Mouse (Mus musculus): ENCODE data around the gene Lonp2. TPM values are rescaled to one million over a fixed set of nuclear protein-coding genes. Genes with fewer than 3 reads are reported as not detected.
A peak's percentile ranks its signal among the peaks of the same experiment; 100 is the strongest.

Gene Lonp2
- polyA plus RNA-seq, 1 experiment from 2014 or later = 53.0 TPM

DNA sequence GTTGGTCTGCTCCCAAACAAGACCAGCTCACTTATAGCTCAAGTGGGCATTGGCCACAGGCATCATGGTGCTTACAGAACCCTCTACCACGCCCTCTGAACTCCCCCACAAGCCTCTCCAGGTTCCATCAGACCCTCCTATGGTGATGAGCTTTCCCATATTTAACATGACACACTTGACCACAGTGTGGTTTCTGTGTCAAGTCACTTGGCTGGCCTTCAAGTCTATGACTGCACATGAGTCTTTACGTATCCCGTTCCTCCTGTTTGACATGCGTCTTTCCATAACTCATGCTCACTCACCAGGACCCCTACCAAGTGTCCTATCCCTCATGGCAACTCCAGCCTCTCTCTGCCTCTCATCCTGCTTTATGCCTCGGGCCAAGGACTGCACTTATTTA is 28.2 kb upstream of the Lonp2 start:
- no peaks in the 10 kb centered on the region for H3K27me3 ChIP-seq (ENCODE audit: low read depth, poor library complexity, severe bottlenecking)
- DNase-seq (ENCODE audit: low spot score) = no peak
- no peak overlapping the region for H3K27ac ChIP-seq
- H3K9me3 ChIP-seq (replicated peaks) = no peaks in the 10 kb centered on the region
- no peak overlapping the region for H3K4me3 ChIP-seq
- H3K4me1 ChIP-seq = no peaks in the 10 kb centered on the region
- no peaks in the 10 kb centered on the region for H3K36me3 ChIP-seq
- 81% methylated on average over 5 of the region's 5 CpGs for WGBS

DNA sequence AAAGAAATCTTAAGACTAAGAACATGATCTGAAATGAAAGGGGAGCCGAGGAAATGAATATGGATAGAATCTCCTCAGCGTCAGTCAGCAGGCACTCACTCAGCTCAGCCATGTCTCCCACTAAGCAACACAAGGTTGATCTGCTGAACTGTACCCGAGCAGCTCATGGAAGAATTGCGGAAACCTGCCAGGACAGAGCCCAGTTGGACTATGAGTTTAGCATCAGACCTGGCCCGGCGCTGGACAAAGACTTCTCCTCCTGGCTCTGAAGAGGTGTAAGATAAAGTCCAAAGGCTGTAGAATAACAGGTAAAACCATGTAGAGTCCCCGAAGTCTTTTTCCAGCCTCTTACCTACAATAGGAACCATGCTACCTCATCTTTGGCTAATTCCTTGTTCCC is 26.2 kb upstream of the Lonp2 start:
- Histone ChIP-seq H3K4me1 (no peaks in the 10 kb centered on the region), H3K27me3 (ENCODE audit: low read depth, poor library complexity, severe bottlenecking) (no peaks in the 10 kb centered on the region), H3K4me3 (no peak overlapping the region), H3K9me3 (replicated peaks) (no peaks in the 10 kb centered on the region), H3K36me3 (no peaks in the 10 kb centered on the region), H3K27ac (no peak overlapping the region)
- DNase-seq (ENCODE audit: low spot score) = peak; percentile 21
- 92% methylated on average over 7 of the region's 7 CpGs for WGBS

DNA sequence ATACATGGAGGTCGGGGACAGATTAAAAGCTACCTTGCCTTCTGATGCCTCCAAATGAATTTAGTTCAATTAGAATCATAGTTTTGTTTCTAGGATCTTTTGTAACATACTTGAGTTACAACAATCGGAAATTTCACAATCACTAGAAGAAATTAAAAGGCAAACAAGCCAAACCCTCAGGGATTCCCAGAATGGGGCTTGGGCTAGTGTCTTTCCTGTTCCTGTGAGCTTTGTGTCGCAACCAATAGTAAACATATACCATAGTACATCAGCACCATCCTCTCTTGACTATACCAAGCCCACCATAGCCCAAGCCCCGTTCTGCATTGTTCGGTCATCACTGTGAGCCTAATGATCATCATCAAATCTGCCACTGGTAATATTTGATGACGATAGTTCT is 24.5 kb upstream of the Lonp2 start:
- WGBS = 91% methylated on average over 6 of the region's 6 CpGs
- H3K4me1 ChIP-seq = no peaks in the 10 kb centered on the region
- H3K9me3 ChIP-seq (replicated peaks) = no peaks in the 10 kb centered on the region
- no peak overlapping the region for H3K4me3 ChIP-seq
- no peaks in the 10 kb centered on the region for H3K27me3 ChIP-seq (ENCODE audit: low read depth, poor library complexity, severe bottlenecking)
- H3K36me3 ChIP-seq = no peaks in the 10 kb centered on the region
- DNase-seq (ENCODE audit: low spot score) = no peak
- H3K27ac ChIP-seq = no peak overlapping the region

DNA sequence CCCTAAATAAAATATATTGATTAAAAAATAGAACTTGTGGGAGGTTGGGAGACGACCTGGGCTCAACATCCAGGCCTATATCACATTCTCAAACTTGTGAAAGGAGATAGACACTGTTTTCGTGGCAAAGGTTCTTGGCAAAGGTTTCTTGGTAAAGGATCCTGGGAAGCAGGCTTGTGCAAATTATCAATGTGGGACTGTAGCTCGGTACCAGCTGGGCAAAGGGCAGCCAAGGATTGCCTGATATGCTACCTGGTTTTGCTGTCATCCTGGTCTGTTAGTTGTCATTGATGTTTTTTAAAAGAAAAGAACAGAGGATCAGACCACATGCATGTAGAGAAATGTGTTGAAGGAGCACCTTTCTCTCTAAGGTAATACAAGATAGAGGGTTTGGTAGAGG is 23.5 kb upstream of the Lonp2 start:
- no peak for DNase-seq (ENCODE audit: low spot score)
- no peaks in the 10 kb centered on the region for H3K36me3 ChIP-seq
- 87% methylated on average over 3 of the region's 3 CpGs for WGBS

DNA sequence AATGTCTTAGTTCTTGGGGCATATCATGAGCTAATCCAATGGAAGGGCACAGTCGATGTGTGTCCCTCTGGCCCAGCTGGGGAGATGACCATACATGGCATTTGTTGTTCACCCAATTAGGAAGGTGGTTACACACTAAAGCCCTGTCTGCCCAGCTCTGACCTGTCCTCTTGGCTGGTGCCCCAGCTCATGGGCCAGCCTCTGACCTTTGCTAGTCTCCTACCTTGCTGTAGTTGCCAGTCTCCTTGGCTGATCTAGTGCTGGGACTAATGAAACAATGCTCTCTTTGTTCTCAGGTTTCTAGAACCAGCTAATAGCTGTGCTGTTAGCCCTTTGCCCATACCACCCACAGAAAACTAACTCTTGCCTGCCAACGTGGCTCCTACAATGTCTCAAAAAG is 20.7 kb upstream of the Lonp2 start:
- Histone ChIP-seq H3K4me1 (no peaks in the 10 kb centered on the region), H3K9me3 (replicated peaks) (no peaks in the 10 kb centered on the region), H3K27ac (no peak overlapping the region), H3K4me3 (no peak overlapping the region), H3K27me3 (ENCODE audit: low read depth, poor library complexity, severe bottlenecking) (no peaks in the 10 kb centered on the region), H3K36me3 (no peaks in the 10 kb centered on the region)
- 58% methylated on average over 2 of the region's 2 CpGs for WGBS
- DNase-seq (ENCODE audit: low spot score) = no peak

More for the DNA sequence above, 23.5 kb upstream of the Lonp2 start:
- Histone ChIP-seq H3K4me3 (no peak overlapping the region), H3K9me3 (replicated peaks) (no peaks in the 10 kb centered on the region), H3K4me1 (no peaks in the 10 kb centered on the region), H3K27ac (no peak overlapping the region), H3K27me3 (ENCODE audit: low read depth, poor library complexity, severe bottlenecking) (no peaks in the 10 kb centered on the region)

DNA sequence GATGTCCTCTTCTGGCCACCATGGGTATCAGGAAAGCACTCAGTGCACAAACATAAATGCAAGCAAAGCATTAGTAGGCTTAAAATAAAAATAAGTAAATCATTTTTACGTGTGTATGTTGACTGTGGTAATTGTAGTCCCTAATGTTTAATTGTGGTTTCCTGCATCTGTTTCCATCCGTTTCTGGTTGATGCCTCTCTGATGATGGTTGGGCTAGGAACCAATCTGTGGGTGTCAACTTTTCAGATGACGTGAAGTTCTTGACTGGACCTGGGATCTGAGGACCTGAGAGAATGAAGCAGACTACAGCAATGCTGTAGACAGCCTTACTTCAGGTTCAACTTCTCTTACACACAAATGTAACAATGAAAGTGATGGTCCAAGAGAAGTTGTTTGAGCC is 19.2 kb upstream of the Lonp2 start:
- 81% methylated on average over 3 of the region's 3 CpGs for WGBS
- no peaks in the 10 kb centered on the region for H3K4me1 ChIP-seq
- H3K4me3 ChIP-seq = no peak overlapping the region
- no peaks in the 10 kb centered on the region for H3K36me3 ChIP-seq
- no peaks in the 10 kb centered on the region for H3K27me3 ChIP-seq (ENCODE audit: low read depth, poor library complexity, severe bottlenecking)
- no peak for DNase-seq (ENCODE audit: low spot score)
- no peak overlapping the region for H3K27ac ChIP-seq
- H3K9me3 ChIP-seq (replicated peaks) = no peaks in the 10 kb centered on the region

DNA sequence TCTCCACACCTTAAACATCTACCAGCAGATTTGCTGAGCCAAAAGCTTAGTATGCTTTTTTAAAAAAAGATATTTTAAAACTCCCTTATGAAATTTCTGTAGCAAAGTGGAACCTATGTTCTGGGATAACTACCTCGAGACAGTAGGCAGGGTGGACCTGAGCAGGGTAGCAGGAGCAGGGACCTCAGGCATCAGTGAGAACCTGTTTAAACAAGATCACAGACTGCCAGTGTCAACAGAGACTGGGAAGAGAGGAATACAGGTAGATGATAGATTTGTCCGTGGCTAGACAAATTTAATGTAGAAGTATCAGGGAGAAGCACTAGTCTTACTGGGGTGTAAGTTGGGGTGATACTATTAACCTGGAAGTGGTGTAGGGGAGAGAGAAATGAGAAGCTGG is 10.0 kb upstream of the Lonp2 start:
- Histone ChIP-seq H3K36me3 (no peaks in the 10 kb centered on the region), H3K9me3 (replicated peaks) (no peaks in the 10 kb centered on the region), H3K27ac (no peak overlapping the region), H3K4me1 (no peaks in the 10 kb centered on the region), H3K27me3 (ENCODE audit: low read depth, poor library complexity, severe bottlenecking) (no peaks in the 10 kb centered on the region), H3K4me3 (no peak overlapping the region)
- DNase-seq (ENCODE audit: low spot score) = no peak
- WGBS = 90% methylated on average over 2 of the region's 2 CpGs

DNA sequence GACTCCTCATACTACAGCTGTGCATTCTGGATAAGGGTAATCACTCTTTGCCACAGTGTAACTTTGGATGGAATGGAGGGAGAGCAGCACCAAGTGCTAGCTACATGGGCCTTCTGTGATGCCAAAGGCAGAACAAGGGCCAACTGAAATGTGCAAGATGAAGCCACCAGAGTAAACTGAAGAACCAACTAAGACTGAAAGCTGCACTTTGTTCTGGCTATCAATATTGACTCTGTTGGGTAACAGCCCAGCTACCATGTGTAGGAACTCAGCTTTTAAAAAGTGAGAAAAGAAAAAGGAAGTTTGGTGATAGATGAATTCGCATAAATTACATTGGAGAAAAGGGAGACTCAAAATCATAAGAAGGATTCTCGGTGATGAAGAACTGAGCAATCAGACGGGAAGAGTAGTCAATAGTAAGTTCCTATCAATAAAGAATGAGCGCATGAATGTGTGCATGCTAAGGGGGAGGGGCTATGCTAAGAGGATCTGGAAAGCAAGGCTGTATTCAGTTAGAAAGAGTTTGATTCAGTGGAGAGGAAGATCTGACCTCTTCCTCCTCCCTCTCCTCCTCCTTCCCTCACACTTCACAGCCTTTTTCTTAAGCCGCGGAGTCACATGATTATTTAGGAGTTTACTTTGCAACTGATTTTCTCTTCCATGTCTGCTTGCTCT is 8.6 kb upstream of the Lonp2 start:
- no peak overlapping the region for H3K4me3 ChIP-seq
- H3K27ac ChIP-seq = no peak overlapping the region
- H3K27me3 ChIP-seq (ENCODE audit: low read depth, poor library complexity, severe bottlenecking) = no peaks in the 10 kb centered on the region
- H3K9me3 ChIP-seq (replicated peaks) = no peaks in the 10 kb centered on the region
- no peaks in the 10 kb centered on the region for H3K36me3 ChIP-seq
- no peaks in the 10 kb centered on the region for H3K4me1 ChIP-seq
- WGBS = 91% methylated on average over 6 of the region's 6 CpGs
- no peak for DNase-seq (ENCODE audit: low spot score)

DNA sequence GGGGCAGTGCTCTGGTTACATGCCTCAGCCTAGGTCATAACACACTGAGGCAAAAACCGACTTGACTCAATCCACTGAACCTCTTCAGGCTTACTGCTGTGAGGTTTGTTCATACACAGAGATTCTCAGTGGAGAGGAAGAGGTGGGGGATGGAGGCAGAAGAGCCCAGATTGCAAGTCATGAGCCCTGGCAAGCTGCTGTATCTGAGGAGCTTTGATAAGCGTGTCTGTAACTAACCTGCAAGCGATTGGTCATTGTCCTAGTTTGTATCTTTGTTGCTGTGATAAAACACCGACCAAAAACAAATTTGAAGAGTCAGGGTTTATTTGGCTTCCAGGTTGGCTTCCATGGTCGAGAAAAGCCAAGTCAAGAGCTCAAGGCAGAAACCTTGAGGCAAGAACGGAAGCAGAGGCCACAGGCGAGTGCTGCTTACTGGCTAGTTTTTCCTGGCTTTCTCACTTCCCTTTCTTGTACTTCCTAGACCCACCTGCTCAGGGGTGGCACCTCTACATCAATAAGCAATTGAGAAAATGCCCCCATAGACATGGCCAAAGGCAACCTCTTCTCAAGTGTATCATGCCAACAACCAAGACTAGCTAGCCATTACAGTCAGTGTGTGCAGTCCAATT is 6.0 kb upstream of the Lonp2 start:
- no peak for DNase-seq (ENCODE audit: low spot score)

DNA sequence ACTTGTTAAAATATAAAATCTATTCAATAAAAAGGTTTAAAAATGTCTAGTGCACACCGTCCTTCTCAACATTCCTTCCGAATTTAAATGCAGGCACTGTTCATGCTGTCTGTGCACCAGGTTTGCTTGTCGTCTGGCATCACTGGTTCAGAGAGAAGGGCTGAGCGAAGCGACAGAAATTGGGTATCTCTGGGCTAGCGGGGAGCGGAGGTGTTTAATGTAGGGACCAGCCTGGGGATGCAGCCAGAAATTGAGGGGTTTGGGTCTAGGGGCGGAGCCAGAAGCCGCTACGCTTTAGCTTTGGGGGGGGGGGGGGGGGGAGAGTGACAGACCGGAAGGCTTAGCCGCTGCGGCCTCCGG is 312 bp upstream of the Lonp2 start:
- 3% methylated on average over 14 of the region's 14 CpGs for WGBS
- peaks cover 8% of the 10 kb centered on the region for H3K4me1 ChIP-seq

More for the DNA sequence above, 6.0 kb upstream of the Lonp2 start:
- Histone ChIP-seq H3K36me3 (no peaks in the 10 kb centered on the region), H3K4me1 (no peaks in the 10 kb centered on the region), H3K27me3 (ENCODE audit: low read depth, poor library complexity, severe bottlenecking) (no peaks in the 10 kb centered on the region), H3K4me3 (no peak overlapping the region), H3K9me3 (replicated peaks) (no peaks in the 10 kb centered on the region), H3K27ac (no peak overlapping the region)
- WGBS = 80% methylated on average over 7 of the region's 7 CpGs

DNA sequence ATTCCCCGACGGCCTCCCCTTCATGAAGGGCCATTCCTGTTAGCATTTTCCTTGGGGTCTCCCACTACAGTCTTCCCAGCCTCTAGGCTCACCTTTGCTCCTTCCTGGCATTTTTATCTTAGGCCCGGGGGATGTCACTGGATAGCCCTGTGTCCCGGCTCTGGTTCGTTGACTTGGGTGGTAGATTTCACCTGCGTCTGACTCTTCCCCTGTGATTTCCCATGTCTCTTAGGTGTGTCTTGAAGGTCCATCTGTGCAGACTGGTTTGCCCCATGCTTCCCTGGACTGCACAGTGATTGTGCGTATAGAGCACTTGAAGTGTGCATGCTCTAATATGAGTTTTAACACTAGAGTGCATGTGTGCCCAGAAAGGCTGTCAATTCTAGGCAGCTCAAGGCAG is 1.1 kb downstream of the Lonp2 start:
- WGBS = 56% methylated on average over 7 of the region's 7 CpGs
- Histone ChIP-seq H3K4me1 (peaks cover 8% of the 10 kb centered on the region), H3K4me3 (peak overlapping the region; percentile 87), H3K27ac (0 out of 2 replicates have a peak overlapping the region, but pooled peaks have one; percentile 84), H3K9me3 (replicated peaks) (no peaks in the 10 kb centered on the region), H3K36me3 (no peaks in the 10 kb centered on the region), H3K27me3 (ENCODE audit: low read depth, poor library complexity, severe bottlenecking) (no peaks in the 10 kb centered on the region)
- DNase-seq (ENCODE audit: low spot score) = no peak

More for the DNA sequence above, 312 bp upstream of the Lonp2 start:
- peak overlapping the region; percentile 86 for H3K27ac ChIP-seq
- H3K9me3 ChIP-seq (replicated peaks) = no peaks in the 10 kb centered on the region
- peak overlapping the region; percentile 87 for H3K4me3 ChIP-seq
- H3K36me3 ChIP-seq = no peaks in the 10 kb centered on the region
- no peaks in the 10 kb centered on the region for H3K27me3 ChIP-seq (ENCODE audit: low read depth, poor library complexity, severe bottlenecking)
- no peak for DNase-seq (ENCODE audit: low spot score)

DNA sequence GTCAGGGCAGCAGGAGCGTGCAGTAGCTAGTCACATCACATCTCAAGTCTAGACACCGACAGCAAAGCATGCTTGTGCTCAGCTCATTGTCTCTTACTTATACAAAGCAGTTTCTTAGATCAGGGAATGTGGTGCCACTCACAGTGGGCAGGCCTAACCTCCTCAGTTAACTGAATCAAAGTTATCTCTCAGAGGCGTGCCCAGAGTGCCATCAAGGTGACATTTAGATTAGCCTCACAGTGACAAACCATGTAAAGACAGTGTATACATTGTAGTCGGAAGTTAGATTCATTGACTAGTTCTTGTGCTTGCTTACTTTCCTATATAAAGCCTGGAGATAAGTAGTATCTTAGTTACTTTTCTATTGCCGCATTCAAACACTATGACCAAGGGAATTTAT is 6.4 kb downstream of the Lonp2 start:
- Histone ChIP-seq H3K4me3 (no peak overlapping the region), H3K9me3 (replicated peaks) (no peaks in the 10 kb centered on the region), H3K4me1 (0 out of 2 replicates have a peak, but pooled peaks cover under 1% of the 10 kb centered on the region), H3K27me3 (ENCODE audit: low read depth, poor library complexity, severe bottlenecking) (no peaks in the 10 kb centered on the region), H3K36me3 (peaks cover 18% of the 10 kb centered on the region), H3K27ac (no peak overlapping the region)
- WGBS = 83% methylated on average over 5 of the region's 5 CpGs
- DNase-seq (ENCODE audit: low spot score) = no peak

DNA sequence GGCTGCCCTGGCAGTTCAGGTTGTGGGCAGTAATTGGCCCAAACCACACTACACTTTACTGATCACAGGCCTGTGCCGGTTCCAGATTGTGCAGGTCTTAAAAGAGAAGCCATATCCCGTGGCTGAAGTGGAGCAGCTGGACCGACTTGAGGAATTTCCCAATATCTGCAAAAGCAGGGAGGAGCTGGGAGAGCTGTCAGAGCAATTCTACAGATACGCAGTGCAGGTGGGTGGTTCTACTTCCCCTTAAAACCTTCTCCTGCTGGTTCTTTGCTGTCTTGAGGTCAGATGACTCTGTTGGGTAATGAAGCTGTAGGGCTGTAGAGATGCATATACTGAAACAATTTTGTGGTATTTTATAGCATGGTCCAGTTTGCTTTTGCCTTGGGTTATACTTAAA is 7.6 kb downstream of the Lonp2 start:
- peaks cover 29% of the 10 kb centered on the region for H3K36me3 ChIP-seq
- WGBS = 90% methylated on average over 4 of the region's 4 CpGs
- H3K9me3 ChIP-seq (replicated peaks) = no peaks in the 10 kb centered on the region
- no peaks in the 10 kb centered on the region for H3K27me3 ChIP-seq (ENCODE audit: low read depth, poor library complexity, severe bottlenecking)
- no peak for DNase-seq (ENCODE audit: low spot score)
- H3K4me3 ChIP-seq = no peak overlapping the region
- no peaks in the 10 kb centered on the region for H3K4me1 ChIP-seq
- H3K27ac ChIP-seq = no peak overlapping the region

DNA sequence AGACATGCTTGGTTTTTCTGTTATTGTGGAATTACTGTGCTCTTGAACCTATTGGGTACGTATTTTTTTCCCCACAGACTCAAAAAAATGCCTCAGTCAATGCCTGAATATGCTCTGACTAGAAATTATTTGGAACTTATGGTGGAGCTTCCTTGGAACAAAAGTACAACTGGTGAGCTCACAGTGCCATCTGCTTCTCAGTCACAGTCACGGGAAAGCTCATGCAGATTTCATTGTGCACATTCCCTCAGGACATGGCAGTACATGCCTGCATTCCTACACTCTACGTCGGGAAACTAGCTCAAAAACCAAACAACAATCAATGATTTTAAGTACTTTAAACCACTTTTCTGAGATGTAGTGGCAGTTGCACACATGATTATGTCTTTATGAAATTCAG is 14.0 kb downstream of the Lonp2 start:
- Histone ChIP-seq H3K4me3 (no peak overlapping the region), H3K9me3 (replicated peaks) (no peaks in the 10 kb centered on the region), H3K36me3 (peaks cover 72% of the 10 kb centered on the region), H3K27me3 (ENCODE audit: low read depth, poor library complexity, severe bottlenecking) (no peaks in the 10 kb centered on the region), H3K4me1 (no peaks in the 10 kb centered on the region), H3K27ac (no peak overlapping the region)
- no peak for DNase-seq (ENCODE audit: low spot score)
- 87% methylated on average over 4 of the region's 4 CpGs for WGBS

Measured in limb, embryonic 10.5 days (tissue).